Mouse (Mus musculus): Measurements from ENCODE around the gene Stk39.

Stk39 gene

DNA sequence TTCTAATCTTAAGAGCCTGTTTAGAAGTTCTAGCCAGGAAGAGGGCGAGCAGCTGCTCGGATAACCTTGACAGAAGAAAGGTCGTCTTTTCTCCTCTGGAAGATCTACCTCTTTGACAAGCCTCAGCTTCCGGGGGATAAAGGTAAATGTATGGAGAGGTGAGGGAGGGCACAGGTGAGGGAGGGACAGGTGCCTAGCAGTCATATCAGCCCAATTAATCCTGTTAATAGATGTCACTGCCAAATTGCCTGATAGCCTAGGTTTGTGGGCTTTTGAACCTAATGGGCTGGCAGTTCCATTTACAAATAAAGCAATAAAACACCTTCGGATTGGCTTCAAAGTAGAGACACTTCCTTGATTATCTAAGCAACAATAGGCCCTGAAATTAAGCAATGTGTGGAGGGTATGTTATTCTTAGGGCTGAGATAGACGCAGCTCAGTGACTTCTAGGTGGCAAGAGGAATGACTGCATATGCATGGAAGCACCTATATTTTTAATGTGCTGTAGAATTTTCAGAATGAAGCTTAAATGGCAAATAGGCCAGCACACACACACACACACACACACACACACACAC lies 14.5 kb downstream of the Stk39 start:
- no peak for DNase-seq

GRCm38 (mm10) chr2:68456899-68457298 lies 15.2 kb downstream of the Stk39 start:
- DNase-seq = no peak

DNA sequence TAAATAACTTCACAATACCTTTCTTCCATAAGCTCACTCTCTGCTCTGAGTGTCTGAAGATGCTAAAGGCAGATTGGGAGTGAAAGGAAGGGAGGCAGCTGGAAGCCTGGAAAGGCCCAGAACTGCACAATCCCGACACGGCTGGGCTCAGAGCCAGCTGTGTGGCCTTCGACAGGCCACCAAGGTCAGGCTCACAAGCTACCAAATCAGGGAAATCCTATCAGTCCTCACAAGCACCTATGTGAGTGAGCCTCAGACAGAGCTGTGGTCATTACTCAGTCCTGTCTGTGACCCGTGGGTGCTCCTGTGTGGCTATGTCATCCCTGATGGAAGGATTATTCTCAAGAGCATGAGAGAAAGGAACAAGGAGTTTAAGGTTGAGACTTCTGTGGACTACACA lies 19.7 kb downstream of the Stk39 start:
- DNase-seq = no peak

DNA sequence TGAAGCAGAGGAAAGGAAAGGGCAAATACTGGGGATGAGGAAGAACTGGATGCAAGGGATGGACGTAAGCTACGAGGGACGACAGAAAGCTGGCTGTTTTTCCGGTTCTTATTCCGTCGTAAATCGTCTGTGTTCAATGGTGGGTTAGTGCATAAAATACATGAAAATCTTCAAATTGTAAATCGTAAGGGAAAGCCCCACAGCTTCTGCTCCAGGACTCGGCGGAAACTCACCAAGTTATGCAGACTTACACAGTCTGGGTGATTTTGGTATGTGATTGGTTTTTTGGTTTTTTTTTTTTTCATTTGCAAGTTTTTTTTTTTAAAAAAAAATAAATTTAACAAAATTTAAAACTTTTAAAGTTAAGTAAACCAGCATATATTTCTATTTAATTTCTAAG lies 24.0 kb downstream of the Stk39 start:
- DNase-seq = no peak

DNA sequence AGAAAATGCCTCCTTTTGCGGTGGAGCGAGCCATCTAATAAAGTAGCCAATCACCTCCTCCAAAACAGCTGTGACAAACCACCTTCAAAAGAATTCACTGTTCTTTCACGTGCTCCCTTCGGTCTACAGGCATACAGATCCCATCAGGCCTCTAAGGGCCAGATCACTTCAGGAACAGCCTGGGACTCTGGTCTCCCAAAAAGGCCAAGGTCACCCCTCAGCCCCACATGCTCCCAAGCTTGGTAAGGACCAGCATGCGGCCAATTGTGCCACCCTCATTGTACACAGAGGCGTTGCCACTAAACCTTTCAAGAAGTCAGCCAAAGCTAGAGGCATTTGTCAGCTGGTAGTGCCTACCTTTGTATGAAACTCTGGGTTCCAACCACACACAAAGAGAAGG lies 28.9 kb downstream of the Stk39 start:
- no peak for DNase-seq

GRCm38 (mm10) chr2:68442113-68442717 lies 29.9 kb downstream of the Stk39 start:
- DNase-seq = peak; percentile 29 to 47

- no peak for DNase-seq
Measured at GRCm38 (mm10) chr2:68439614-68440013, 32.5 kb downstream of the Stk39 start.

GRCm38 (mm10) chr2:68437920-68438319 lies 34.1 kb downstream of the Stk39 start:
- DNase-seq = no peak

GRCm38 (mm10) chr2:68437216-68437615 lies 34.9 kb downstream of the Stk39 start:
- no peak for DNase-seq

DNA sequence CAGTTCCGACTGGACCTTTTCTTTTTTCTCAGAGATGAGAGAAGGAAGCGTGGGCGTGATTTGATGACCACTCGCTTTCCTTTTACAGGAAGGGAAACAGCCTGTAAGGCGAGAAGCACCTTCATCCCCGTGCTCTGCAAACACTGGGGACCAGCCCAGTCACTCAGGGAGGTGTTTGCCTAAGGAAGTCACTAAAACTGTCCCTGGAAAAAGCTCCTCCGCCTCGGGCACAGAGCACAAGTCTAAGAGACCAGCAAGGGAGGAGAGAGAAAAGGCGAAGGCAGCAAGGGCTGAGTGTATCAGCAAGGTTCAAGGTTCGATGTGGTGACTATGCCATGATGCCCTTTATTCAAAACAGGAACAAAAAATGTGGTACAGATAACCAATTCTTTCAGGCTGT lies 35.8 kb downstream of the Stk39 start:
- DNase-seq = no peak

GRCm38 (mm10) chr2:68435494-68436255 lies 36.4 kb downstream of the Stk39 start:
- DNase-seq = no peak

DNA sequence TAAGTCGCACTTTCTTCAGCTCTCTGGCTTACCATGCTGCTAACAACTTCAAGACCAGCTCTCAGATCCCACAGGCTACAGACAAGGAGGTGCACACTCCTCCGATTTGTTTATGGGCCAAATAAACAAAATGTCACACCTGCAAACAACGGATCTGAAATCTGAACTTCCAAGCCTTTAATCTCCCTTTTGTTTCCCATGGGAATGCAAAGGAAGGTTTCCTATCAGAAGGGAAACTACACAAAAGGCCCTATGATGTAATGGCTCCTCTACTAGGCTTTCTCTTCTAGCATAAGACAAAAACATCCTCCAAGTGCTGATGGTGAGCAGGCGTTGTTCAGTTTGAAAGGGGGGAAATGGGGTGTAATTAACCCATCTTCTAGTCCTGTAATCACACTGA lies 37.1 kb downstream of the Stk39 start:
- DNase-seq = no peak

DNA sequence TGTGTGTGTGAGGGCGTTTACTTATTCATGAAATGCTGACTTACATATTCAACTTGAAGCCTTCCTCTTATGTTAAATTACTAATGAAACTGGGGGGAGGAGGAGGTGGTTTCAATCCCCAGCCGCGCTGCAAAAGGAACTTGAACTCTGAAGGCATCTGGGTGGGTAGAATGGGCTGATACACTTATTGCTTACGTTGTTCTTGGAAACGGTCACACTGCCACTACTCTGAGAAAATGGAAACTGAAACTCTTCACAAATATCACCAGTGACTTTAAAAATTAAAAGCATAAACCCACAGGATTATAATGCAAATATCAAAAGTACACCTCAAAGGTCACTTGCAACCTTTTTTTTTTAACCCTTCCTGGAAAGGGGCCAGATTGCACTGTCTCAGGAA lies 37.5 kb downstream of the Stk39 start:
- DNase-seq = no peak

- peak in 1 of 2 experiments; percentile 41 for DNase-seq
Measured at GRCm38 (mm10) chr2:68433736-68434312, 38.2 kb downstream of the Stk39 start.

- no peak for DNase-seq
Measured at GRCm38 (mm10) chr2:68432834-68433233, 39.2 kb downstream of the Stk39 start.

- no peak for DNase-seq
Measured at GRCm38 (mm10) chr2:68431024-68431962, 40.8 kb downstream of the Stk39 start.

DNA sequence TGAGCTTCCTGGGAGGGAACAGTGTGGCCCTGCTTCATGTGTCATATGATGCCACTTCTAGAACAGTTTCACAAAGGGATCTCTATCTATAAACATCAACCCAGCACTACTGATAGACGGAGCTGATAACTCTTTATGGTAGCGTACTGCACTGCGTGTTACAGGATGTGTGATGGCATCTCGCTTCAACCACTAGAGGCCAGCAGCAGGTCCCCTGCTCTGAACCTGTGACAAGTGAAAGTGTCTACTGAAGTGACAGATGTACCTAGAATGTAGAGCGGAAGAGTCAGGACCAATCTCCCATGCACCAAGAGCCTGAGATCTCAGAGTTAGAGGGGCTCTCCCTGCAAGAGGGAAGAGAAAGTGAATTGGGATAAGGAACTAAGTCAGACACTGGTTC lies 41.6 kb downstream of the Stk39 start:
- DNase-seq = no peak

GRCm38 (mm10) chr2:68429436-68429835 lies 42.6 kb downstream of the Stk39 start:
- no peak for DNase-seq

- DNase-seq = no peak
Measured at GRCm38 (mm10) chr2:68426977-68427577, 45.0 kb downstream of the Stk39 start.

GRCm38 (mm10) chr2:68426074-68426473 lies 46.0 kb downstream of the Stk39 start:
- DNase-seq = no peak

DNA sequence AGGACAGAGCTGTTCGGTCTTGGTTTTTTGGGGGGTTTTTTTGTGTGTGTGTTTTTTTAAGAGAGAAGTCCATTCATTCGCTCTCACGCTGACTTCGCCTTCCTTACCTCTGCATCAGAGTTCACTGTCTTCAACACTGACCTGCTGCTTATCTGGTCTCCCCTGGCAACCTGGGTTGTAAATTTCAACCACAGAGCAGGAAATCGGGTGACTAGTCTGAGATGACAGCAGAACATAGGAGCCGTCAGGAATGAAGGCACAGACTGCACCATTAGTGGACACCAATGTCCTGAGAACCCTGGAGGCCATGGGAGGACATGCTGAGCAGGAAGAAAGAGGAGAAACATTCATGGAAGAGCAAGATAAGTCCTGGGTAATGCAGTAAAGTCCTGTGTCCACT lies 51.1 kb downstream of the Stk39 start:
- DNase-seq = no peak

- no peak for DNase-seq
Measured at GRCm38 (mm10) chr2:68420223-68420622, 51.8 kb downstream of the Stk39 start.
